Mouse (Mus musculus) induced T-regulatory cell, adult 2 months (primary cell): ENCODE results near the gene Gm11565.
"Not testable (repeated sequence)": the region's sequence is repeated elsewhere in the genome, so short reads cannot be mapped to it uniquely, and the experiment has no call there.

Experiments used
- DNase-seq: peaks from one replicate; pipeline ENCODE4 v3.0.0-alpha.2; 2012; ENCODE audit warnings: low read depth

The Gm11565 gene

GRCm38 (mm10) chr11:99914451-99914850 lies at the start of gene Gm11565:
Gm11565 (plus strand) TSS chr11:99914751.
- no peak for DNase-seq

GRCm38 (mm10) chr11:99873089-99873488 lies 41.5 kb upstream of the Gm11565 start, which contains the start of gene Krtap9-1:
Krtap9-1 (plus strand) TSS chr11:99873389.
- not testable (repeated sequence) for DNase-seq

- not testable (repeated sequence) for DNase-seq
These were observed 35.7 kb upstream of the Gm11565 start, which contains the start of gene Gm11567 for GRCm38 (mm10) chr11:99878887-99879286. Gm11567 (plus strand) TSS chr11:99879187.

GRCm38 (mm10) chr11:99907620-99908019 lies 6.9 kb upstream of the Gm11565 start, which contains the start of gene Krtap31-1:
Krtap31-1 (plus strand) TSS chr11:99907920.
- DNase-seq = no peak

GRCm38 (mm10) chr11:99935991-99936390 lies 21.4 kb downstream of the Gm11565 start, which contains the start of gene Krtap31-2:
Krtap31-2 (plus strand) TSS chr11:99936291.
- DNase-seq = no peak

GRCm38 (mm10) chr11:99937751-99938264 lies 23.3 kb downstream of the Gm11565 start:
- no peak for DNase-seq

- no peak for DNase-seq
These were observed 33.6 kb downstream of the Gm11565 start, which contains the start of gene Krtap9-5 for GRCm38 (mm10) chr11:99948175-99948574. Krtap9-5 (plus strand) TSS chr11:99948475.

GRCm38 (mm10) chr11:99964213-99964612 lies 49.7 kb downstream of the Gm11565 start:
- DNase-seq = no peak
